Mouse (Mus musculus): ENCODE data around the gene Ube2d3. TPM values are rescaled to one million over a fixed set of nuclear protein-coding genes. Genes with fewer than 3 reads are reported as not detected.

Ube2d3 gene
- polyA plus RNA-seq, 1 experiment from 2014 or later = 509 TPM

DNA sequence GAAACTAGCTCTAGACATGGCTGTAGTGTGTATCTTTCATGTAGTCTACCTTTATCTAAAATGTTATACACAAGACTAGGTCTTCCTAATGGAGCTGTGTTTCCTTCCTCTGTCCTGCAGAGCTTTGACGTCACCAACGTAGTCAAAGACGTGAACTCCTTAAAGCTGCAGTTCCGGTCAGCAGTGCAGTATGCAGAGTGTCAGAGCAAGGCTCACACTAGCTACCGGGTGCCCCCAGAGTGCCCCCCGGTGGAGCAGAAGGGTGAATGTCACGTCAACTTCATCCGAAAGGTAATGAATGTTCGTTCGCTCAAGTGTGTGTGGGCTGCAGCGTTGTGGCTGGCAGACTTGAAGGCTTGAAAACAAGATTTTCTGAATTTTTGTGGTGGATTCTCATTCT, 73.7 kb downstream of the Ube2d3 start:
- Histone ChIP-seq H3K27ac (no peak overlapping the region), H3K4me2 (ENCODE audit: low read length) (no peak overlapping the region), H3K4me3 (replicated peaks; ENCODE audit: low read depth, low read length) (no peak overlapping the region), H3K27me3 (ENCODE audit: insufficient read depth, low read length) (no peaks in the 10 kb centered on the region), H3K9me3 (replicated peaks; ENCODE audit: low read length) (no peaks in the 10 kb centered on the region), H3K36me3 (ENCODE audit: insufficient read depth, low read length) (0 out of 2 replicates have a peak, but pooled peaks cover 3% of the 10 kb centered on the region), H3K4me1 (replicated peaks; ENCODE audit: insufficient read depth, low read length) (no peaks in the 10 kb centered on the region), H3K9ac (ENCODE audit: low read depth, low read length) (no peak overlapping the region)
- DNase-seq (ENCODE audit: low spot score) (peak; percentile 53), ATAC-seq (replicated peaks; ENCODE audit: low FRiP score, low read depth) (peak; percentile 47; the same call in 1 of the 2 replicates)
- 24% methylated on average over 11 of the region's 11 CpGs for WGBS
- TF ChIP-seq CTCF (IDR thresholded peaks at IDR 0.05; ENCODE audit: low read depth) = peak; percentile 56; the same call in 1 of the 2 replicates

DNA sequence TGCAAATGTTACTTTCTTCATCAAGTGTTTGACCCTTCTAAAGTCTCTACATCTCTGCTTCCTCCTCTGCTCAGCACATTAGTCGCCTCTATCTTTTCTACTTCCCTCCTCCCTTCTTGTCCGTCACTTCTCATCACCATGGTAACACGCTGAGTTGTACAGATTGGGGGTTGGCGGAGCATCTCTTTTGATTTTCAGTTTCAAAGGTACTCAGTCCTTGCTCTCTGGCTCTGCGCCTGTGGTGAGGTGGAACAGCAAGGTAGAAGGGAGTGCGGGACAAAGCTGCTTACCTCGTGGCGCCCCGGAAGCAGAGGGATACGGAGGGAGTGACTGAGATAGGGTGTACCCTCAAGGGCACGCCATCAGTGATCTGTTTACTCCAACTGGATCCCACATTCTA, 75.3 kb downstream of the Ube2d3 start:
- no peak overlapping the region for H3K4me2 ChIP-seq (ENCODE audit: low read length)
- no peak for TF ChIP-seq CTCF (IDR thresholded peaks at IDR 0.05; ENCODE audit: low read depth)
- WGBS = 72% methylated on average over 11 of the region's 11 CpGs
- no peaks in the 10 kb centered on the region for H3K9me3 ChIP-seq (replicated peaks; ENCODE audit: low read length)
- H3K4me1 ChIP-seq (replicated peaks; ENCODE audit: insufficient read depth, low read length) = no peaks in the 10 kb centered on the region
- no peak for ATAC-seq (replicated peaks; ENCODE audit: low FRiP score, low read depth)
- DNase-seq (ENCODE audit: low spot score) = no peak
- H3K36me3 ChIP-seq (ENCODE audit: insufficient read depth, low read length) = 0 out of 2 replicates have a peak, but pooled peaks cover 3% of the 10 kb centered on the region
- H3K27ac ChIP-seq = no peak overlapping the region
- H3K9ac ChIP-seq (ENCODE audit: low read depth, low read length) = no peak overlapping the region
- H3K27me3 ChIP-seq (ENCODE audit: insufficient read depth, low read length) = no peaks in the 10 kb centered on the region
- H3K4me3 ChIP-seq (replicated peaks; ENCODE audit: low read depth, low read length) = no peak overlapping the region

DNA sequence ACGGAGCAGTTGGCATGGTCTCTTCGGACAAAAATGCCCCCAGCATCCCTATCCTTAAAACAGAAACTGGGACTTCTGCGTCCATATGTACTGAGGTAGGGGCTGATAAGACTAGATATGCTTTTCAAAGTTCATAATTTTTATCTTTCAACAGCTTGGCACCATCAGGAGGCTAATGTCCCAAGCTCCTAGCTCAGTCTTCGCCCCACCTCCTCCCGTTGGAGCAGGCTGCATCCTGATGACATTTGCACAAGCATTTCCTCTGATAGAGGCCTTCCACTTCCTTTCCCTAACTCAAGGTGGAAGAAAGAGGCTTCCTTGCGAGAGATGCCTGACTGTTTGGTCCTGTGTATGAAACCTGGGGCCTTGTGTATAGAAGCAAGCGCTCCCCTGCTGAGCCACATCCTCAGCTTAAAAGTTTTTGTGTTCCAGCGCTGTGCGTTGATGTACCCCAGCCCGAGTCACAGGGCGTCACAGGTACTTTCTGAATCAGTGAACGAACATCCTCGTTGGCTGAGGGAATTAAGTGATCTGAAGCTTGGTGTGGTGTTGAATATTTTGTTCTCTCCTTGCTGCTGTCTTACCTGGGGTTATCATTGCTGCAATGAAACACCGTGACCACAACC, 76.0 kb downstream of the Ube2d3 start:
- Histone ChIP-seq H3K27me3 (ENCODE audit: insufficient read depth, low read length) (no peaks in the 10 kb centered on the region), H3K4me1 (replicated peaks; ENCODE audit: insufficient read depth, low read length) (no peaks in the 10 kb centered on the region), H3K27ac (no peak overlapping the region), H3K9me3 (replicated peaks; ENCODE audit: low read length) (no peaks in the 10 kb centered on the region), H3K9ac (ENCODE audit: low read depth, low read length) (no peak overlapping the region), H3K4me3 (replicated peaks; ENCODE audit: low read depth, low read length) (no peak overlapping the region), H3K36me3 (ENCODE audit: insufficient read depth, low read length) (0 out of 2 replicates have a peak, but pooled peaks cover 3% of the 10 kb centered on the region), H3K4me2 (ENCODE audit: low read length) (no peak overlapping the region)
- ATAC-seq (replicated peaks; ENCODE audit: low FRiP score, low read depth) (no peak), DNase-seq (ENCODE audit: low spot score) (no peak)
- TF ChIP-seq CTCF (IDR thresholded peaks at IDR 0.05; ENCODE audit: low read depth) = no peak
- 84% methylated on average over 14 of the region's 14 CpGs for WGBS

DNA sequence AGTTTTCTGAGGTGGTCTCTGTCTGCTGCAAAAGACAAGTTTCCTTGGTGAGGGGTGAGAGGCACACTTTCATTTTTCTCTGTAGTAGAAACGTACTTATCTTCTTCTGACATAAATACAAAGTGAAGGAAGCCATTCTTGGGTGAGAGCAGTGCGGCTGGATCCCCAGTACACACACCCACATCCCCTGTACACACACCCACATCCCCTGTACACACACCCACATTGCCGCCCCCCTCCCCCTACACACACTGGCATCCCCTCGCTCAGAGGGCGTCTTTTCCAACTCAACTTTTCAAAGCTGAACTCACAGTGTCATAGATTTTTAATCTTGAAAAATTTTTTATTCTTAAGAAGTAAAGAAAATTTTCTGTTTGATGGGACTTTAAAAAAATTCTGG, 77.3 kb downstream of the Ube2d3 start:
- ATAC-seq (replicated peaks; ENCODE audit: low FRiP score, low read depth) (no peak), DNase-seq (ENCODE audit: low spot score) (no peak)
- no peak for TF ChIP-seq CTCF (IDR thresholded peaks at IDR 0.05; ENCODE audit: low read depth)

DNA sequence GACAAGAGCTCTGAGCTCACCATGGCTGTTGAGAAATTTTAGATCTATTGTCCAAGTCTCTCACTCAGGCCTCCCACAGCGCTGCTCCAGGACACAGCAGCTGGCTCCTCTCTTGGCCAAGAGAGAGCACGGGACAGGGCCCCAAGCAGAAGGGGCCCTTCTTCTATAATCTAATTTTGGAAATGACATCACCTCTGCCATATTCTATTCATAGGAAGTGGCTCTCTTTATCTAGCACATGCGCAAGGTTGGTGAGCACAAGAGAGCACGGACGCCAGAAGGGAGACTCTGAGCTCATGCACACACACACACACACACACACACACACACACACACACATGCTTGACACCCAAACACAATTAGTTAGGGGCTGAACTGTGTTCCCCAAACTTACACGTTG, 78.9 kb downstream of the Ube2d3 start:
- TF ChIP-seq CTCF (IDR thresholded peaks at IDR 0.05; ENCODE audit: low read depth) = no peak
- no peak overlapping the region for H3K27ac ChIP-seq
- H3K36me3 ChIP-seq (ENCODE audit: insufficient read depth, low read length) = 0 out of 2 replicates have a peak, but pooled peaks cover 3% of the 10 kb centered on the region
- H3K4me2 ChIP-seq (ENCODE audit: low read length) = no peak overlapping the region
- H3K9ac ChIP-seq (ENCODE audit: low read depth, low read length) = no peak overlapping the region
- H3K27me3 ChIP-seq (ENCODE audit: insufficient read depth, low read length) = no peaks in the 10 kb centered on the region
- no peak overlapping the region for H3K4me3 ChIP-seq (replicated peaks; ENCODE audit: low read depth, low read length)
- H3K9me3 ChIP-seq (replicated peaks; ENCODE audit: low read length) = no peaks in the 10 kb centered on the region
- WGBS = 55% methylated on average over 6 of the region's 6 CpGs
- ATAC-seq (replicated peaks; ENCODE audit: low FRiP score, low read depth) (peak; percentile 57; the same call in 1 of the 2 replicates), DNase-seq (ENCODE audit: low spot score) (peak; percentile 68)
- no peaks in the 10 kb centered on the region; the same call in 1 of the 2 replicates for H3K4me1 ChIP-seq (replicated peaks; ENCODE audit: insufficient read depth, low read length)

More for the DNA sequence above, 77.3 kb downstream of the Ube2d3 start:
- H3K4me1 ChIP-seq (replicated peaks; ENCODE audit: insufficient read depth, low read length) = no peaks in the 10 kb centered on the region
- no peaks in the 10 kb centered on the region for H3K27me3 ChIP-seq (ENCODE audit: insufficient read depth, low read length)
- H3K9ac ChIP-seq (ENCODE audit: low read depth, low read length) = no peak overlapping the region
- 0 out of 2 replicates have a peak, but pooled peaks cover 3% of the 10 kb centered on the region for H3K36me3 ChIP-seq (ENCODE audit: insufficient read depth, low read length)
- no peak overlapping the region for H3K27ac ChIP-seq
- H3K4me2 ChIP-seq (ENCODE audit: low read length) = no peak overlapping the region
- WGBS = 76% methylated on average over 5 of the region's 5 CpGs
- H3K9me3 ChIP-seq (replicated peaks; ENCODE audit: low read length) = no peaks in the 10 kb centered on the region
- H3K4me3 ChIP-seq (replicated peaks; ENCODE audit: low read depth, low read length) = no peak overlapping the region

Other genes with a start within 250 kb of the Ube2d3 start
- 13.2 and 13.3 TPM in 2 replicates for gene Cenpe, start 225.6 kb upstream of the Ube2d3 start, polyA plus RNA-seq (2015; fragmentation: Nextera tagmentation; extraction: Ambion mirVana)
- gene Bdh2, start 156.9 kb upstream of the Ube2d3 start, polyA plus RNA-seq (2015; fragmentation: Nextera tagmentation; extraction: Ambion mirVana) = 103 and 107 TPM in 2 replicates
- 3.1 and 3.7 TPM in 2 replicates for gene Slc9b2, start 130.4 kb upstream of the Ube2d3 start, polyA plus RNA-seq (2015; fragmentation: Nextera tagmentation; extraction: Ambion mirVana)
- 0.25 and 0.32 TPM in 2 replicates for gene Slc9b1, start 90.1 kb upstream of the Ube2d3 start, polyA plus RNA-seq (2015; fragmentation: Nextera tagmentation; extraction: Ambion mirVana)
- gene Cisd2, start 14.2 kb upstream of the Ube2d3 start, polyA plus RNA-seq (2015; fragmentation: Nextera tagmentation; extraction: Ambion mirVana) = 57.8 and 65.2 TPM in 2 replicates
- 37.8 and 41.8 TPM in 2 replicates for gene Manba, start 47.5 kb downstream of the Ube2d3 start, polyA plus RNA-seq (2015; fragmentation: Nextera tagmentation; extraction: Ambion mirVana)